Mouse (Mus musculus) embryonic stem cell, embryonic (primary cell): ENCODE measurements around the gene Gm5269.

Source experiments
- CTCF ChIA-PET, 4 experiments: fragments of 300-600 bp in 2 of 4; fragments of 350-600 bp in 2 of 4; sonication (Branson Sonifier 250); formaldehyde crosslinking; loops; one replicate each; lab custom pipeline; 2022; ENCODE audit warnings: inconsistent platforms in 2 of 4; lab: Charles Lee
- POLR2A ChIA-PET, 4 experiments: fragments of 300-600 bp in 2 of 4; fragments of 350-600 bp in 2 of 4; sonication (Branson Sonifier 250); formaldehyde crosslinking; loops; one replicate each; lab custom pipeline; 2022; ENCODE audit warnings: antibody characterized with exemption in 4 of 4, inconsistent platforms in 1 of 4; lab: Charles Lee

Gm5269 gene

DNA sequence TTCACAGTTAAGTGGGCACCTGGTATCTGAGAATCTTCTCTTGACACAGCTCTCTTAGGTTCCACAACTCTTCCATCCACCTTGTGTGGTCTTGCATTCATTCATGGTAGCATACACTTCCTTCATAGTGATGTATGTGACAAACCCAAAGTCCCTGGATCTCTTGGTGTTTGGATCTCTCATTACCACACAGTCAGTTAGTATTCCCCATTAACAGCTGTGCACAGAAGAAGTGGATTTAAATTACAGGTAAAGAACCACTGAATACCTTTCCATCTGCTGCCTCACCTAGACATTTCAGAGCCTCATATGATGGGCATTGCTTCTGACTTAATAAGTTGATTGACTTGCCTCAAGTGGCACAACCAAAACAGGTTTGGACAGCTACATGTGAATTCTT lies at the start of gene Gm5269:
TSS of gene Gm5269 (minus strand) at position 101 of the 400 bp plus-strand sequence.
- CTCF ChIA-PET, result no interaction called here
- POLR2A ChIA-PET, result no interaction called here

DNA sequence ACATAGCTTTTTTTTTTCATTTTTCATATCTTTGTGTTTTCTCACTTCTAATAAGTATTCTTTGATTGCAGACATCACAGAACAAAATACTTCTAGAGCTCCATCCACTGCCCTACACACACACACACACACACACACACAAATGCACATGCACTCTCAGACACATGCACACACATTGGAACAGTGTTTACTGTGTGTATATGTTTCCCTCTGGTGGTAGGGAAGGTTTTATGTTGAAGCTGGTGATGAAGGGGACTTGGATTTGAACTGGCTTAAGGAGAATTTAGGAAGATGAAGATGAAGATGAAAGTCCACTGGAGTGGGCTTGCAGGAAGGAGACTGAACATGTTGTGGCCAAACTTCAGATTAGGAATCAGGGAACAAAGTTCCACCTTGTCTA lies 41.1 kb upstream of the Gm5269 start:
- POLR2A ChIA-PET, result interaction anchor here in 1 of 4 experiments (0.6 kb wide), 1 partner anchor 1259 kb away, joined by 3 read pairs; no protein-coding TSS in a partner anchor
- CTCF ChIA-PET, result no interaction called here

DNA sequence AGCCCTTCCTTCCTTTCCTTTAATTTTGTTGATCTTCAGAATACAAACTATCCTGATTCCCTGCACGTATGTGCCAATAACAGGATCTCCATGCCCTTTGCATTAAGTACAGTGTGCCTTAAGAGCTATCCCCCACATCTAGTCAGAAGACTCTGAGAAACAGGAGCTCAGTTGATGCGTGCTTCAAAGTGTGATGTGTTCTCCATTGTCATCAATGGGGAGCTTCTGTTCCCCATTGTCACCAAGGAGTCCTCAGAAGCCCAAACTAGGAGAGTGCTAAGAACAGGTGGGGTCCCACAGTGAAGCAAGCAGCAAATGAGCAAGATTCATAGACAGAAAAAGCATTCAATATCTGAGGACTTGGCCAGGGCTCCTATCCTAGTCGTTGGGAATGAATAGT lies 36.8 kb upstream of the Gm5269 start:
- POLR2A ChIA-PET, result interaction anchor here in 1 of 4 experiments (0.6 kb wide), 1 partner anchor 1097 kb away, joined by 3 read pairs; no protein-coding TSS in a partner anchor
- CTCF ChIA-PET, result no interaction called here

DNA sequence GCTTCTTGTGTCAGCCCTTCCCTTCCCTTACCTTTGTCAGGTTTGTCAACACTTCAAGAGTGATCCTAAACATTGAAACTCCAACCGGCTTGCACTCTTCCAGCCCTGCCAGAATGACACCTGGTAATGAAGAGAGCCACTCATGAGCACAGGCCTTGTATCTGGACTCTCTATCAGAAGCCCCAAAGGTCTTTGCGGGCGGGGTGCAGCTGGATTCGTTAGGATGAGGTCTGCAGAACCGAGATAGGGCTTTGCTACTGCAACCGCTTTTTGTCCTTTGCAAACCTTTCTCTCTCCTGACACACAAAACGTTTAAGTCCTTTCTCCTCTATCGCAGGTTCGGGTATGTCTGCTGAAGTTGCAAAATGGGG lies 36.3 kb upstream of the Gm5269 start, which contains the start of gene Slc40a1:
TSS of gene Slc40a1 (minus strand) at position 131 of the 371 bp plus-strand sequence.
- CTCF ChIA-PET, result interaction anchor here in 1 of 4 experiments (0.5 kb wide), 1 partner anchor 416 kb away, joined by 6 read pairs; no protein-coding TSS in a partner anchor
- POLR2A ChIA-PET, result interaction anchor here in 2 of 4 experiments (0.6 to 1.2 kb wide), 2 partner anchors 11 to 1098 kb away, joined by 3 to 5 read pairs; no protein-coding TSS in a partner anchor

DNA sequence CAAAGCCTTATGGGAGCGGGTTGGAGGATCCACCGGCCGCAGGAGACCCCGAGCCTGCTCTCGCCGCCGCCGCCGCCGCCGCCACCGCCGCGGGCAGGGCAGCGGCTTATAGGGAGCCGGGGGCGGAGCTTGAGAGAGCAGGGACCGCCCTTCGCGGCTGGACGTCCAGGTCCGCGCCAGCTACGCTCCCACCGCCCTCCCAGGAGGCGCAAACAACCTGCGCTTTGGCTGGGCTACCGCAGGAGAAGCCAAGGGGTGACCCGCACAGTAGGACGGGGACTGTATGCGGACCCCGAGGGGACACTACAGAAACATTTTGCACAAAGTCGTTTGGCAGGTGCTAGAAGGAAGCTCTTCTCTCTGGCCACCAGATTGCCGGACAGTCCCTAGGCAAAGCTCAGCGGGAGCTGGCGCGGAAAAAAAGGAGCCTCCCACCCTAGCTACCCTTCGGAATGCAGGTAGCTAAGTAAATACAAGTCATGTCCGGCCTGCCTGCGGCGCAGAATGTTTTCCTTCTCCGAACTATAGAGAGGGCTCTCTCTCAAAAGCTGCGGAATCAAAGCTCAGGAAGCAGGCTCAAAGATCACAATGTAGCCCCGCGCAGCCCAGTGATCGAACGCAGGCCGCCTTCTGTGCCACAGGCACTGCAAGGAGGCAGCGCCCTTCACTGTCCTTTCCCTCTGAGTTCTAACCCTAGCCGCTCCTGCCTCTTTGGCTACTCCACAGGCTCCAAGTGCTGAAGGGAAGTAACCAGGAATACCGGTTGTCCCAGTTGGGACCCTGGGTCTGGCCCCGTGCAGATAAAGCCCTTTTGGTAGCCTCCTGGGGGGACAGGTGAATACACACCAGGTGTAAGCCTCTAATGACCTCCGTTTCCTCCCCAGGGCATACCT lies 35.7 kb upstream of the Gm5269 start:
- CTCF ChIA-PET, result interaction anchor here in 2 of 4 experiments (0.5 to 0.9 kb wide), 3 partner anchors 44 to 417 kb away, joined by 3 to 6 read pairs (median 3); no protein-coding TSS in a partner anchor
- POLR2A ChIA-PET, result interaction anchor here in 3 of 4 experiments (0.5 to 1.2 kb wide), 5 partner anchors 11 to 990 kb away, joined by 3 to 5 read pairs (median 3); no protein-coding TSS in a partner anchor

DNA sequence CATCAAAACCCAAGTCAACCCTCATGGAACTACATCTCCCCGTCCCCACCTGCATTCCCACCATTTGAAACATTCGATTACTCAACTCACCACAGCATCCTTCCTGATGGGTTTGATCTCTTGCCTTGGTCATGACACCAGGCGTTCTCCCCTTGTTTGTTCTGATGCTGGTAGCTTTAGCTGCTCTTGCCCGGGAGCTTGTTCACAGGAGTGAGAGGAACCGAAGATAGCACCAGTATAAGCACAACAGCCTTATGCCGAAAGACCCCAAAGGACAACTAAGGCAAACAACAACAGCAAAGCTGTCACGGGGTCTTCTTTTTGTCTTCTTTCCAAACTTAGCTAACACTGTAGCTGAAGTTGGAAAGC lies 35.0 kb upstream of the Gm5269 start:
- POLR2A ChIA-PET, result interaction anchor here in 2 of 4 experiments (1.0 to 1.2 kb wide), 3 partner anchors 10 to 98 kb away, joined by 3 to 5 read pairs (median 3); no protein-coding TSS in a partner anchor
- CTCF ChIA-PET, result interaction anchor here in 2 of 4 experiments (0.6 to 0.9 kb wide), 2 partner anchors 43 to 108 kb away, joined by 3 read pairs; no protein-coding TSS in a partner anchor

DNA sequence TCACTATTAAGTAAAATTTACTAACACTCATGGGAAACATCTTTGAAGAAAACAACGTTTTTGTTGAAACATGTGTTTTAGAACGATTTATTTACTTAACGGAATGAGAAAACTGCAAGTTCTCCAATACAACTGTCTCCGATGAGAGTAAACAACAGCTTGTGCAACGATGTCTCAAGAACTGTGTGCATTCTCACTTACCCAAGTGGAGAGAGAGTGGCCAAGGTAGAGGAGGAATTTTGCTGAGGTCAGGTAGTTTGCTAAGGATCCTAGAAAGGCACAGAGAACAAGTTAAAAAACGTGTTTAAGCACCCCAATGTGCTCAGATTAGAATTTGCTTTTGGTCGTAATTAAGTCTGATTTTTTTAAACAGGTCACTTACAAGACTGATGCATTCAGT lies 34.4 kb upstream of the Gm5269 start:
- POLR2A ChIA-PET, result no interaction called here

DNA sequence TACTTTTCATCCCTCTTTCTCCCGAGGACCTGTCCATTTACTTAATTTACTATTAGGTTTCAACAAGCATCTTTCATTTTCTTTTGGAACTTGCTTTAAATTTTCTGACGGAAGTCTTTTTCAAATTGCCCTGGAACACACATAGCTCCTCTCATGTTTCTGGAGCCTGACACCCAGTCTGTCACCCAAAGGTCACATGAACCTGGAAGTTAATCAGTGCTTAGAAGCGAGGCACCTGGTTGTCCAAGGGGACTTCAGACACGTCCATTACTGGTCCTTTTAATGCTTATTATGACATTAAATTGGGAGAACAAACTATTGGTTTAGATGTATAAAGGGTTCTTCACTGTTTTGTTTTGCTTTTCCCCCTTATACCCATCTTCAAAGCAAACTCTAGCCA lies 33.2 kb upstream of the Gm5269 start:
- POLR2A ChIA-PET, result no interaction called here

More for the DNA sequence above, 34.4 kb upstream of the Gm5269 start:
- CTCF ChIA-PET, result no interaction called here

DNA sequence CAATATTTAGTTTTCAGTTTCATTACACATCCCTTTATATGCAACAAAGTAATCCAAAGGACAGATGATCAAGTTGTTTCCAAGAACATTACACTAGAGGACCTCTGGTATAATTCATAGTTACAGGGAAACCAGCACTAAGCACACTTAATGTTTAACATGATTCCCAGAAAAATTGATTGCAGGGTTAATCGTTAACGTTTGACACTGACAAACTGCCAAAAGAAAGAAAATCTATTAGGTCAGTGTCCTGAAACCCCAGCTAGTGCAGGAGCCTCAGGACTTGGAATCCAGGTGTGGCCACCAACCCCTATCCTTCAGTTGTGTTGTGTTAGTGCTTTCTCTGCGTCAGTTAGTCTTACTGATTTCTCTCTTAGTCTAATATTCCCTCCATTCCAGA lies 30.6 kb upstream of the Gm5269 start:
- ChIA-PET POLR2A (no interaction called here), CTCF (no interaction called here)

More for the DNA sequence above, 33.2 kb upstream of the Gm5269 start:
- CTCF ChIA-PET, result no interaction called here

DNA sequence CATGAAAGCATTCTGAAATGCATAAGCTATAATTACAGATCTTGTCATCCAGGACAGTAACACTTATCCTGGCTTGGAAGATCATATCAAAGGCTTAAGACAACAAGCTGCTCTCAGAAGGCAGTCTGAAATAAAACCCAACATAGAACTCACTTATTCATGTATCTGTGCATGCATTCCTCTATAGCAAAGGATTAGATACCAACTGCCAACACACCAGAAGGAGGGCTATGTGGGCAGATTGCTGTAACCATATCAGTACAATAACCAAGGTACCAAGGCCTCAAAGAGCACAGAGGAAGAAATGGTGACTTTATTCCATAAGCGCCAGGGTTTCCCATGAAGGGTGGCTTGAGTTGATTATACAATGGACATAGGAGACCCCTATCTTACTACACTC lies 29.7 kb upstream of the Gm5269 start:
- POLR2A ChIA-PET, result no interaction called here

DNA sequence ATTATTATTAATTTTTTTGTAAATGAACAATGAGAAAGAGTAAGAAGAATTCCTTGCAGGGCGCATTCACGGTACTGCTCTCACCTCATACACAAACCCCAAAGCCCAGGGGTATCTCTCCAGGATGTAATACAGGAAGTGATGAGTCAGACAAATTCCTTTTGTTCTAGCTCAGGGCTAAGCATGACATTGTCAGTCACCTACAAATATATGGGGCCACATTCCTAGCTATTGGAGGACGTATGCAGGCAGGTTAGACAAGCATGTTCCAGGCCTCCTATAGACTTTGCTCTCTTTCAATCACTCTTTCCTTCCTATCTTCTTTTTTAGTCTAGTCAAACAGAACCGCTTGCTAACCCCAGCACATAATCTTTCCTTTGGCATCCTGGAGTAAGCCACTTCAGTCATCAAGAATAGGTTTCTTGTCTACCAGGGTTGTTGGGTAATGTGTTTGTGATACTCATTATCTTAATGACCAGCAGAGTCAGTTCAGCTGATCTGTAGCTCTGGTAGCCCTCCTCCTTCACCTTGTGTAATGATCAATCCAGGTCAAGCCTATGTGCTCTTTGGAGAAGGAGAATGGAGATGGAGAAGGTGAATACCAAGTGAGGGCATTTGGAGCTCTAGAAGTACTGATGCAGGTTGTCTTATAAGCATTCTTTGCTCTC lies 27.2 kb upstream of the Gm5269 start:
- ChIA-PET POLR2A (no interaction called here), CTCF (no interaction called here)

More for the DNA sequence above, 29.7 kb upstream of the Gm5269 start:
- CTCF ChIA-PET, result no interaction called here

DNA sequence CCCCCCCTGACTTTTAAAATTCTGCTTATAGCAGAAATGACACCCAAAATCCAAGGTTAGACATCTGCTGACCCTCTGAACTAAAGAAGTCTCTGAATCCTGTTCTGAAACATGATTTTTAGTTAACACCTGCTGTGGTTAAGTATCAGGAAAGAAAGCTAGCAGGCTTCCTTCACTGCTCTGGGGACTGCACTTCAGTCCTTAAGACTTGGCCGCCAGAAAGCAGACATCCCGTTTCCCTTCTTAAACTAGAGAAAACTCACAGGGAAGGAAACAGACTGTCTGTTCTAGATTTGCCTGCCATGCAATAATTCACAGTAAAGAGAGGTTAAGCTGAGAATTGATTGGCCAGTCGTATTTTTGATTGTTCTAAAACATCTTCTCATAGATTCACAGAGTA lies 26.1 kb upstream of the Gm5269 start:
- CTCF ChIA-PET, result no interaction called here

DNA sequence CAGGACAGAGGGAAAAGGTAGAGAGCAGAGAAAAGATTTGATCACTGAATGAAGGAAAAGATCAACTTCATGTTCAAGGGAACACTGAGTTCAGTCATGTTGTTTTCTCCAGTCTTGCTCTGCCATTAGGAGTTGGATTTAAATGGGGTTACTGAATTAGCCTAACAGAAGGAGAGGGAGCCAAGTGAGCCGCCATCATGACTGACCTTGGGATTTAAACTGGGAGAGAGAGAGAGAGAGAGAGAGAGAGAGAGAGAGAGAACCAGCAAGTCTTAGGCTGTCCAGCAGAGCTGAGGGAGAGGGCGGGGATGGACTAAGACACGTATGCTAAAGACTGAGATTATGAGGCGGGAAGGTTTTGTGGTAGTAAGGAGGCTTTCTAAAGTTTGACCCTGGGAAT lies 24.2 kb upstream of the Gm5269 start:
- ChIA-PET POLR2A (no interaction called here), CTCF (no interaction called here)

More for the DNA sequence above, 26.1 kb upstream of the Gm5269 start:
- POLR2A ChIA-PET, result interaction anchor here in 1 of 4 experiments (0.6 kb wide), 1 partner anchor 427 kb away, joined by 3 read pairs; no protein-coding TSS in a partner anchor

DNA sequence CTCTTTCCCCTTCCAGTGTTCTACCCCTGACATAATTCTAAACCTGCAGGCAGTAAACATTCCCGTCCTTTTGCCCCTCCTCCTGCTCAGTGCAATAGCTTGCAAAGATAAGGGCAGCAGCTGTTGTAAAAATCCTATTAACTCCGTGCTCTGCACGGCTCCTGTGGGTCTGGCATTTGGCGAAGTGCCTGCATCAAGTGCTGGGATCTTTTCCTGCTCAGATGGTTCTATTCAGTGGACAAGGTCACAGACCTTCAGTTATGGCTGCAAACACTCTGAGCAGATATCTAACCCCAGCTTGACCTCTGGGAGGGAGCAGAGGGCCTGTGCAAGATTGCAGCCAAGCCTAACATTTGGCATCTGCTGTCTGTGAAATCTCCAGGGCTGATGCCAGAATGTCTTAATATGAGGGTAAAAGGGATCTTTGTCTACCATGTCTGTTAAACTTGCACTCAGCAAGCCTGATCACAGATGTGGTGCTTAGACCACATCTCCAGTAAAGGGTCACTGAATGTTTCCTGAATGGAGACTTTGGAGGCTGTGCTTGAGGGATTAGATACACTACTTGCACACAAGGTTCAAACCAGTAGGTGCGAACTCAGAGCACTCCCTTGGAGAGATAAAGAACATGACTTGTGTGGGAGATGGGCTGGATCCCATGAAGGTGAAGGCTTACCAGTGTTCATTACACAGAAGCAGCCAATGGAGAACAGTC lies 15.2 kb upstream of the Gm5269 start:
- ChIA-PET CTCF (no interaction called here), POLR2A (no interaction called here)

DNA sequence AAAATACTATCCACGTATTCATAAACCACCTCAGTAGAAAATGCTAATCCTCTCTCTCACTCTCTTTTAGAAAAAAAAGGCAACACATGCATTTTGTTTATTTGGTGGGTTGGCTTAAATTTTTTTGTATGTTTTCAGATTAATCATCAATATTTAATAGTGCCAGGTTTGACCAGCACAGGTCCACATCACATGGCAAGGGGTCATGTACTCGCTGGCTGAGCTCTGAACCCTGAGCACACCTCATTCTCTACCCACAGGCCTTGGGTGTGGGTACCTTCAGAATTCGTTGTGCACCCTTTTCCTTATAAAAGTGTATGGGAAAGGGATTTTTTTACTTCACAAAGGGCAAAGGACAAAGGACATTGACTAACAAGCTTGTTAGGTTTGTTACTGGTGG lies 14.1 kb upstream of the Gm5269 start:
- POLR2A ChIA-PET, result no interaction called here
- CTCF ChIA-PET, result no interaction called here

DNA sequence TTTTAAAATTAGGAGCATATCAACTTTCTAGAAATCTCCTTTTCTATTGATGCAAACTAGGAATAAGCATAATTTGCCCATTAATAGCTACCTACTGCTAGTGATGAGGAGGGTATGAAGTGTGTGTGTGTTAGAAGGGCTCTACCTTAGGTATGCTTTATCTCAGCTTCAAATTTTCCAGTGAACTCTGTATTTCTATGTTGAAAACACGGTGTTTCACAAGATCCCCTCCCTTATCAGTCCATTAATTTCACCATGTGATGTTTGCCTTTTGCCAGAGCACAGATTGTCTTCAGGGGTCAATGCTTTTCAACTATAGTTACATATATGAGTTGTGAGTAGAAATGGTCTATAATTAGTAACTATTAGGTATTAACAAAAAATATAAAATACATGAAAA lies 8.0 kb upstream of the Gm5269 start:
- ChIA-PET POLR2A (no interaction called here), CTCF (no interaction called here)

DNA sequence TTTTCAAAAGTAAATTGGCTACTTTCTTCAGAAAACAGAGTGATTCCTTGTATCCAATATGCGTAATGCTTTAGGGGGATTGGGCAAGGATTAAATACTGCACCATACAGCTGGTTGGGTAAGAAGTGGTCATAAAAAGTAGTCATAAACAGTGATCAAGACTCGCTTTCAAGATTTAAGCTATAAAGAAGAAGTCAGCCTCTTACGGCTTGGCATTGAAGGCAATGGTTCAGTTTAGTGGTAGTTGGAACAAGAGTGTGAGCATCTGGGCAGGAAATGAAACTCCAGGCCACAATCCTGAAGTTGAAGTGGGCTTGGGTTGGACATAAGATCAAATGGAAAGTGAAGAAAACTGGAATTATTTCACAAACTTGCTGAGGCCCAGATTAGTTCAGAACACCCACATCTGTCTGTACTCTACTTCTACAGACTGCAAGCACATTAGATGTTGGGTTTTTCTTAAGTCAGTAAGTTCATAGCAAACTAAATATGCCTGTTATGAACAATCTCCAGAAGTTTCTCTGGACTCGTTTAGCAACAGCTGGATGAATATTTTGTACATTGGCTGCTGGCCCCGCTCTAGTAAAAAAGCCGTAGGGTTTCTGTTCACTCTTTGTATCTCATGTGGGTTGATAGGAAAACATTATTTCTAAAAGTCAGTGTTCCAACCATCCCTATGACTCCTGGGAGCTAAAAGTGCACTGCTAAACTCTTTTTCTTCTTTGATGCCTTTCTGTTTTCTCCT lies 4.3 kb upstream of the Gm5269 start:
- CTCF ChIA-PET, result no interaction called here
- POLR2A ChIA-PET, result no interaction called here

DNA sequence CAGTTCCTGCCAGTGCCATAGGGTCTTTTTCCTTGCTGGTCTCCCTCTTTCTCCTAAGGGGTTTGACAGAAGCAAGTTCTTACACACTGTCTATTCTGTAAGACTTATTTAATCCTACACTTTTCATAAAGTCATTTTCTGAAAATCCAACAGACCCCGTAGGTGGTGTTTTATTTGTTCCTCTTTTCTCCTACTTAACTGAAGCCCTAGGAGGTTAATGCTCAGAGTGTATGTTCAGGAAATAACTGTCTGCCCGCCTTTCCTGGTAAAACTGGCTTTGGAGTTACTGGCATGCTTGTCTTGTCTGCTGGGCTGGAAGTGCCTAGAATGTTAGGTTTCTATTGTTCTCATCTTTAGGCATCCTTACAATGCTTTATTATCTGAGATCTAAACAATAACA lies 1.9 kb upstream of the Gm5269 start:
- POLR2A ChIA-PET, result no interaction called here
- CTCF ChIA-PET, result no interaction called here
